Mouse (Mus musculus) activated CD4-positive, CD25-positive, alpha-beta regulatory T cell, adult 9 weeks (primary cell): ENCODE measurements around the gene Qrsl1. TPM values are rescaled to one million over a fixed set of nuclear protein-coding genes. Genes with fewer than 3 reads are reported as not detected.

ENCODE experiments used
- polyA plus RNA-seq: library from polyadenylated mRNA; unstranded; fragments of 100-300 nt; shearing (Covaris generic); gene quantifications from one replicate; pipeline ENCODE4 v1.2.1, GENCODE M21; 2017

The Qrsl1 gene
- polyA plus RNA-seq: 21.7 TPM

GRCm38 (mm10) chr10:43901578-43902194, at the start of gene Qrsl1, which contains the start of gene Rtn4ip1:
Gene Qrsl1, minus strand, starts transcription at chr10:43901745.
Gene Rtn4ip1, plus strand, starts transcription at chr10:43901807.

Other genes starting within 250 kb of the Qrsl1 start
- 17.7 TPM for gene Rtn4ip1, start 62 bp upstream of the Qrsl1 start, polyA plus RNA-seq
- gene Crybg1, start 247.1 kb upstream of the Qrsl1 start, polyA plus RNA-seq: 30.9 TPM